ENCODE assay signal across 11 mouse cellular contexts in the genomic region with DNA sequence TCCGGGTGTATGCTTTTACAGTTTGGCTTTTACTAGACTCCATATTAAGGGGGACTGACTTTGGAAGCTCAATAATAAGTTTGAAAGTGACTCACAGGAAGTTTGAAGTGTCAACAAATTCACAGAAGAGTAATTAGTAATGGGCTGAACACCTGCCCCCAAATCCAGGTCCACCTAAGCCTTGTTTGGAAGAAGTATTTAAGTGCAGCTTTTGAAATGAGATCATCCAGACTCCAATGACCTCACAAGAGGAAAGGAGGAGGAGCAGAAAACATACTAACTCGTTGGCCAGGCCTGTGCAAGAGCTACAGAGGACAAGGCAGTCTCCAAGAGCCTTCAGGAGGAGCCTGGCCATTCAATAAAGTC. TPM values are rescaled to one million over a fixed set of nuclear protein-coding genes. Genes with fewer than 3 reads are reported as not detected.
DNase-seq lines count a peak whose midpoint lies in the region; ATAC-seq and TF ChIP-seq lines count a peak whose summit lies in the region.
"Had no signal": no experiment of that assay in that cellular context is flagged by ENCODE, and none has a peak within 500 bp of the region (broad histone marks: within the 10 kb centered on the region; RNA-seq: fewer than 3 reads in every experiment).

No protein-coding gene starts in this region.

- no peak overlapping the region for H3K9ac ChIP-seq in lung, embryonic 14.5 days

- no peak for TF ChIP-seq CTCF in lung, embryonic 14.5 days (IDR thresholded peaks at IDR 0.05; ENCODE audit: low read depth)

- H3K4me2 ChIP-seq in lung, embryonic 14.5 days = no peak overlapping the region

- no peak for ATAC-seq in lung, embryonic 14.5 days (ENCODE audit: insufficient read depth)

- no peak for DNase-seq in heart, embryonic 10.5 days (ENCODE audit: low spot score)
- DNase-seq in heart, adult 8-10 months (ENCODE audit: low spot score) = no peak
- no peak for DNase-seq in lung, embryonic 14.5 days
- DNase-seq in lung, adult 18-20 months = no peak
- peak; percentile 26 for DNase-seq in adipocyte (ENCODE audit: low spot score)
- peak; percentile 48 for DNase-seq in naive thymus-derived CD4-positive, alpha-beta T cell, adult 2 months (ENCODE audit: low read depth)
- no peak for DNase-seq in kidney, postnatal 4 days
- no peak for DNase-seq in kidney, adult 9 months
- DNase-seq: cerebellum, adult 8-10 months; kidney, adult 11 months had no signal

- H3K27ac ChIP-seq in heart, embryonic 10.5 days = 0 out of 2 replicates have a peak overlapping the region, but pooled peaks have one; percentile 52
- peak overlapping the region; percentile 50; the same call in 1 of the 2 replicates for H3K27ac ChIP-seq in lung, embryonic 14.5 days (ENCODE audit: low read depth)
- H3K27ac ChIP-seq: midbrain, embryonic 10.5 days had no signal

- WGBS in heart, embryonic 10.5 days = 57% methylated on average over 2 of the region's 2 CpGs
- WGBS in lung, embryonic 14.5 days = 29% methylated on average over 2 of the region's 2 CpGs

- no peaks in the 10 kb centered on the region for H3K9me3 ChIP-seq in heart, embryonic 10.5 days
- no peaks in the 10 kb centered on the region for H3K9me3 ChIP-seq in lung, embryonic 14.5 days (ENCODE audit: low read depth, low read length)
- H3K9me3 ChIP-seq: midbrain, embryonic 10.5 days had no signal

- peaks cover 29% of the 10 kb centered on the region for H3K36me3 ChIP-seq in heart, embryonic 10.5 days
- H3K36me3 ChIP-seq in lung, embryonic 14.5 days (ENCODE audit: insufficient read depth) = peaks cover 13% of the 10 kb centered on the region

- H3K4me1 ChIP-seq in heart, embryonic 10.5 days = peaks cover 31% of the 10 kb centered on the region
- peaks cover 13% of the 10 kb centered on the region for H3K4me1 ChIP-seq in lung, embryonic 14.5 days (ENCODE audit: insufficient read depth)

- H3K4me3 ChIP-seq in heart, embryonic 10.5 days = no peak overlapping the region
- no peak overlapping the region for H3K4me3 ChIP-seq in lung, embryonic 14.5 days (ENCODE audit: low read depth, low read length)
- H3K4me3 ChIP-seq: midbrain, embryonic 10.5 days had no signal

- H3K27me3 ChIP-seq in heart, embryonic 10.5 days (ENCODE audit: insufficient read depth, poor library complexity, severe bottlenecking) = no peaks in the 10 kb centered on the region
- H3K27me3 ChIP-seq in lung, embryonic 14.5 days (ENCODE audit: insufficient read depth, low read length) = no peaks in the 10 kb centered on the region

RNA-seq across cellular contexts. Expression of a gene that starts 28.7 kb away (rescaled TPM):
- 19.1 and 25.5 TPM in 2 replicates for polyA plus RNA-seq in heart, embryonic 10.5 days (2016; fragmentation: Nextera tagmentation; extraction: Ambion mirVana)
- total RNA-seq in heart, adult 8-10 months (2022) = 10 to 100 TPM; 24.8 to 30.3 (median 28.6) TPM
- 40.6 and 41.7 TPM in 2 replicates for polyA plus RNA-seq in lung, embryonic 14.5 days (2014; fragmentation: Nextera tagmentation; extraction: Ambion mirVana)

Comparison
In these comparisons a context has a peak if more than half of its experiments do, and no peak if none do; other contexts are left out.
1. DNase-seq: peak in adipocyte (single experiment) and naive thymus-derived CD4-positive, alpha-beta T cell, adult 2 months (single experiment); none in heart, embryonic 10.5 days (single experiment), heart, adult 8-10 months (single experiment), lung, embryonic 14.5 days (single experiment), lung, adult 18-20 months (0 of 2), kidney, postnatal 4 days (0 of 2) and kidney, adult 9 months (single experiment).